Mouse (Mus musculus): ENCODE results near the gene Hist1h2bh.
A peak's percentile ranks its signal among the peaks of the same experiment; 100 is the strongest.
"Not testable (repeated sequence)": the region's sequence is repeated elsewhere in the genome, so short reads cannot be mapped to it uniquely, and the experiment has no call there.

The Hist1h2bh gene

GRCm38 (mm10) chr13:23542999-23543607 lies at the start of gene Hist1h2bh:
TSS of gene Hist1h2bh (minus strand) at chr13:23543392.
- DNase-seq (ENCODE audit: low read depth, low spot score), result peak; percentile 95

GRCm38 (mm10) chr13:23592614-23593013 lies 49.4 kb upstream of the Hist1h2bh start:
- DNase-seq (ENCODE audit: low read depth, low spot score), result no peak

GRCm38 (mm10) chr13:23591886-23592285 lies 48.7 kb upstream of the Hist1h2bh start:
- DNase-seq (ENCODE audit: low read depth, low spot score), result not testable (repeated sequence)

- no peak for DNase-seq (ENCODE audit: low read depth, low spot score)
Observed at GRCm38 (mm10) chr13:23591206-23591605, 48.0 kb upstream of the Hist1h2bh start.

- DNase-seq (ENCODE audit: low read depth, low spot score), result no peak
Observed at GRCm38 (mm10) chr13:23586940-23587225, 43.7 kb upstream of the Hist1h2bh start.

GRCm38 (mm10) chr13:23586099-23586939 lies 43.1 kb upstream of the Hist1h2bh start:
- DNase-seq (ENCODE audit: low read depth, low spot score), result peak; percentile 46

GRCm38 (mm10) chr13:23585442-23586098 lies 42.4 kb upstream of the Hist1h2bh start:
- DNase-seq (ENCODE audit: low read depth, low spot score), result peak; percentile 91

- peak; percentile 84 for DNase-seq (ENCODE audit: low read depth, low spot score)
Observed at GRCm38 (mm10) chr13:23585029-23585441, 41.8 kb upstream of the Hist1h2bh start.

- DNase-seq (ENCODE audit: low read depth, low spot score), result no peak
Observed at GRCm38 (mm10) chr13:23584331-23584730, 41.1 kb upstream of the Hist1h2bh start.

- no peak for DNase-seq (ENCODE audit: low read depth, low spot score)
Observed at GRCm38 (mm10) chr13:23583387-23584068, 40.3 kb upstream of the Hist1h2bh start.

- DNase-seq (ENCODE audit: low read depth, low spot score), result no peak
Observed at GRCm38 (mm10) chr13:23582219-23583056, 39.2 kb upstream of the Hist1h2bh start.

GRCm38 (mm10) chr13:23581408-23582218 lies 38.4 kb upstream of the Hist1h2bh start, which contains the start of gene Hist1h4d:
TSS of gene Hist1h4d (plus strand) at chr13:23581598.
- DNase-seq (ENCODE audit: low read depth, low spot score), result peak; percentile 93

- no peak for DNase-seq (ENCODE audit: low read depth, low spot score)
Observed at GRCm38 (mm10) chr13:23577835-23578234, 34.6 kb upstream of the Hist1h2bh start.

GRCm38 (mm10) chr13:23576906-23577639 lies 33.9 kb upstream of the Hist1h2bh start:
- DNase-seq (ENCODE audit: low read depth, low spot score), result no peak

- no peak for DNase-seq (ENCODE audit: low read depth, low spot score)
Observed at GRCm38 (mm10) chr13:23576351-23576881, 33.2 kb upstream of the Hist1h2bh start.

- peak; percentile 25 for DNase-seq (ENCODE audit: low read depth, low spot score)
Observed at GRCm38 (mm10) chr13:23575864-23576313, 32.7 kb upstream of the Hist1h2bh start.

- peak; percentile 77 for DNase-seq (ENCODE audit: low read depth, low spot score)
Observed at GRCm38 (mm10) chr13:23575271-23575851, 32.2 kb upstream of the Hist1h2bh start, which contains the start of gene Hist1h3d. TSS of gene Hist1h3d (plus strand) at chr13:23575763.

- peak; percentile 53 for DNase-seq (ENCODE audit: low read depth, low spot score)
Observed at GRCm38 (mm10) chr13:23574546-23575170, 31.5 kb upstream of the Hist1h2bh start.

All from CD4-positive helper T cell, adult 2 months (primary cell).